8 mouse cellular contexts compared by ENCODE assay signal in genomic region chr4:74252245-74253105, GRCm38 (mm10). TPM values are rescaled to one million over a fixed set of nuclear protein-coding genes. Genes with fewer than 3 reads are reported as not detected.
DNase-seq lines count a peak whose midpoint lies in the region; ATAC-seq lines count a peak whose summit lies in the region.

No protein-coding gene starts in this region.

- H3K4me1 ChIP-seq in forebrain, embryonic 12.5 days, result peaks cover 8% of the 10 kb centered on the region
- peaks cover 6% of the 10 kb centered on the region for H3K4me1 ChIP-seq in hindbrain, embryonic 16.5 days (ENCODE audit: control insufficient read depth, insufficient read depth, low read depth, low read length)
- H3K4me1 ChIP-seq in limb, embryonic 11.5 days (ENCODE audit: control insufficient read depth, insufficient read depth, low read length), result no peaks in the 10 kb centered on the region
- H3K4me1 ChIP-seq in midbrain, embryonic 11.5 days (ENCODE audit: control insufficient read depth, insufficient read depth, low read length), result no peaks in the 10 kb centered on the region; the same call in 1 of the 2 replicates

- no peaks in the 10 kb centered on the region for H3K9me3 ChIP-seq in forebrain, embryonic 12.5 days
- H3K9me3 ChIP-seq in hindbrain, embryonic 16.5 days (ENCODE audit: control insufficient read depth, low read length), result no peaks in the 10 kb centered on the region
- H3K9me3 ChIP-seq in limb, embryonic 11.5 days (ENCODE audit: control insufficient read depth, low read length), result no peaks in the 10 kb centered on the region
- no peaks in the 10 kb centered on the region for H3K9me3 ChIP-seq in midbrain, embryonic 11.5 days (ENCODE audit: control insufficient read depth, low read length)

- H3K4me2 ChIP-seq in forebrain, embryonic 12.5 days, result peak overlapping the region; percentile 68
- H3K4me2 ChIP-seq in hindbrain, embryonic 16.5 days (ENCODE audit: low read length), result peak overlapping the region; percentile 78
- H3K4me2 ChIP-seq in limb, embryonic 11.5 days (ENCODE audit: low read depth, severe bottlenecking), result peak overlapping the region; percentile 60
- H3K4me2 ChIP-seq in midbrain, embryonic 11.5 days, result peak overlapping the region; percentile 73

- no peaks in the 10 kb centered on the region for H3K27me3 ChIP-seq in forebrain, embryonic 12.5 days
- no peaks in the 10 kb centered on the region for H3K27me3 ChIP-seq in hindbrain, embryonic 16.5 days (replicated peaks; ENCODE audit: control insufficient read depth, insufficient read depth, low read length)
- H3K27me3 ChIP-seq in limb, embryonic 11.5 days (ENCODE audit: control insufficient read depth, insufficient read depth, low read length), result no peaks in the 10 kb centered on the region
- no peaks in the 10 kb centered on the region for H3K27me3 ChIP-seq in midbrain, embryonic 11.5 days (ENCODE audit: control insufficient read depth, insufficient read depth, low read length)

- peak overlapping the region; percentile 82 for H3K9ac ChIP-seq in forebrain, embryonic 12.5 days
- peak overlapping the region; percentile 88 for H3K9ac ChIP-seq in hindbrain, embryonic 16.5 days (ENCODE audit: low read depth, low read length)
- peak overlapping the region; percentile 76 for H3K9ac ChIP-seq in limb, embryonic 11.5 days (ENCODE audit: low read length)
- peak overlapping the region; percentile 85 for H3K9ac ChIP-seq in midbrain, embryonic 11.5 days (ENCODE audit: low read length)

- peak; percentile 57 for ATAC-seq in forebrain, embryonic 12.5 days (ENCODE audit: low FRiP score)
- ATAC-seq in hindbrain, embryonic 16.5 days, result peak; percentile 63
- ATAC-seq in limb, embryonic 11.5 days (ENCODE audit: insufficient number of reproducible peaks, low FRiP score, low TSS enrichment, low read depth), result peak; percentile 66
- ATAC-seq in midbrain, embryonic 11.5 days (ENCODE audit: low FRiP score), result peak; percentile 53

- H3K27ac ChIP-seq in forebrain, embryonic 12.5 days, result peak overlapping the region; percentile 90
- peak overlapping the region; percentile 87 for H3K27ac ChIP-seq in hindbrain, embryonic 16.5 days (ENCODE audit: low read depth, low read length)
- peak overlapping the region; percentile 12; the same call in 1 of the 2 replicates for H3K27ac ChIP-seq in limb, embryonic 11.5 days (replicated peaks; ENCODE audit: low read depth, low read length)
- peak overlapping the region; percentile 79 for H3K27ac ChIP-seq in midbrain, embryonic 11.5 days (ENCODE audit: low read depth, low read length)

- peak; percentile 45 to 50 for DNase-seq in lung, adult 18-20 months
- no peak for DNase-seq in lung, postnatal 4 days
- peak; percentile 38 for DNase-seq in adrenal gland, postnatal 25 days
- DNase-seq in limb, embryonic 11.5 days (ENCODE audit: low spot score), result no peak
- no peak for DNase-seq in midbrain, embryonic 11.5 days (ENCODE audit: low spot score, missing footprints)
- peak; percentile 60 for DNase-seq in testis, postnatal 10 days (ENCODE audit: low spot score)

- H3K36me3 ChIP-seq in forebrain, embryonic 12.5 days (replicated peaks), result no peaks in the 10 kb centered on the region
- H3K36me3 ChIP-seq in hindbrain, embryonic 16.5 days (ENCODE audit: control insufficient read depth, insufficient read depth, low read length), result no peaks in the 10 kb centered on the region
- no peaks in the 10 kb centered on the region for H3K36me3 ChIP-seq in limb, embryonic 11.5 days (ENCODE audit: control insufficient read depth, insufficient read depth, low read length)
- H3K36me3 ChIP-seq in midbrain, embryonic 11.5 days (ENCODE audit: control insufficient read depth, insufficient read depth, low read length), result no peaks in the 10 kb centered on the region

- peak overlapping the region; percentile 81 for H3K4me3 ChIP-seq in forebrain, embryonic 12.5 days (replicated peaks)
- H3K4me3 ChIP-seq in hindbrain, embryonic 16.5 days (ENCODE audit: low read length), result peak overlapping the region; percentile 84
- H3K4me3 ChIP-seq in limb, embryonic 11.5 days (ENCODE audit: low read depth, low read length), result peak overlapping the region; percentile 72
- peak overlapping the region; percentile 81 for H3K4me3 ChIP-seq in midbrain, embryonic 11.5 days (ENCODE audit: low read depth, low read length)

- under 1% methylated on average over 44 of the region's 46 CpGs for WGBS in forebrain, embryonic 12.5 days
- WGBS in hindbrain, embryonic 16.5 days, result 1% methylated on average over 46 of the region's 46 CpGs
- 1% methylated on average over 46 of the region's 46 CpGs for WGBS in limb, embryonic 11.5 days
- WGBS in midbrain, embryonic 11.5 days, result 1% methylated on average over 46 of the region's 46 CpGs

RNA-seq across cellular contexts. Expression of gene Kdm4c, which starts 10.2 kb away (rescaled TPM):
- total RNA-seq in adrenal gland, postnatal 25 days (2021), result 21.7 and 23.9 TPM in 2 replicates
- polyA plus RNA-seq in forebrain, embryonic 12.5 days (2016; fragmentation: Nextera tagmentation; extraction: Ambion mirVana), result 16.3 and 17.7 TPM in 2 replicates
- 14.8 and 15.1 TPM in 2 replicates for polyA plus RNA-seq in hindbrain, embryonic 16.5 days (2015; fragmentation: Nextera tagmentation; extraction: Ambion mirVana)
- polyA plus RNA-seq in limb, embryonic 11.5 days (2014; fragmentation: Nextera tagmentation; extraction: Ambion mirVana), result 8.9 and 9.8 TPM in 2 replicates
- polyA plus RNA-seq in midbrain, embryonic 11.5 days (2014; fragmentation: Nextera tagmentation; extraction: Ambion mirVana), result 13.9 and 15.8 TPM in 2 replicates

Comparison
In these comparisons a context has a peak if more than half of its experiments do, and no peak if none do; other contexts are left out.
1. DNase-seq: peak in lung, adult 18-20 months (2 of 2), adrenal gland, postnatal 25 days (single experiment) and testis, postnatal 10 days (single experiment); none in lung, postnatal 4 days (0 of 2), limb, embryonic 11.5 days (single experiment) and midbrain, embryonic 11.5 days (single experiment).
2. H3K27ac ChIP-seq: peak in every context shown above with its lines; median percentile 90 in forebrain, embryonic 12.5 days; 87 in hindbrain, embryonic 16.5 days; 79 in midbrain, embryonic 11.5 days; 12 in limb, embryonic 11.5 days.
3. Peak in every context shown above with its lines, with median percentiles within 50 percentile points of each other: ATAC-seq, H3K4me2 ChIP-seq, H3K4me3 ChIP-seq and H3K9ac ChIP-seq.